Comparison of ENCODE assay signal across 13 mouse cellular contexts in the genomic region with DNA sequence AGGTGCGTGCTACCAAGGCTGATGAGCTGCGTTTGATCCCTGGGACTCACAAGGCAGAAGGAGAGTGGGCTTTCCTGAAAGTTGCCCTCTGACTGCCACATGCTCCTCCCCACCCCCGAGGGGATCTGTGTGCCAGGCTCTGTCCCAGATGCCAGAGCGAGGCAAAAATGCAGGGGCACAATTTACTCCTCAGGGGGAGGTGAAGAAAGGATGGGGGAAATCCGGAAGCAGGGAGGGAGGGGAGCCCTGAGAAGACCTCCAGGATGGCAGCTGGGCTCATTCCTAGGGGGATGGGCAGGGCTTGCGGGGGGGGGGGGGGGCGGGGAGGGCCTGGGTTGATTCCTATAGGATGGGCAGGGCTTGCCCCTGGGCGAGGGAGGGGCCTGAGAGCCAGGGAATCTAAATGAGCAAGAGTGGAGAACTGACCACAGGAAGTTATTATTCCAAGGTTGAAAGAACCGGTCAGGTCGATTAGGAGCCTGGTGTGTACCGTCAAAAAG.
DNase-seq lines count a peak whose midpoint lies in the region; ATAC-seq and TF ChIP-seq lines count a peak whose summit lies in the region.
"Had no signal": no experiment of that assay in that cellular context is flagged by ENCODE, and none has a peak within 500 bp of the region (broad histone marks: within the 10 kb centered on the region; RNA-seq: fewer than 3 reads in every experiment).

No protein-coding gene starts in this region.

- no peak overlapping the region for H3K4me3 ChIP-seq in heart, embryonic 13.5 days
- H3K4me3 ChIP-seq in midbrain, embryonic 12.5 days: no peak overlapping the region
- no peak overlapping the region for H3K4me3 ChIP-seq in midbrain, postnatal 0 days (ENCODE audit: low read depth, low read length)
- H3K4me3 ChIP-seq in stomach, embryonic 16.5 days (replicated peaks; ENCODE audit: low read length): no peak overlapping the region
- H3K4me3 ChIP-seq in liver, embryonic 12.5 days: no peak overlapping the region

- H3K27me3 ChIP-seq in heart, embryonic 13.5 days (replicated peaks): no peaks in the 10 kb centered on the region
- no peaks in the 10 kb centered on the region for H3K27me3 ChIP-seq in midbrain, embryonic 12.5 days
- no peaks in the 10 kb centered on the region for H3K27me3 ChIP-seq in midbrain, postnatal 0 days (ENCODE audit: insufficient read depth, low read length)
- no peaks in the 10 kb centered on the region for H3K27me3 ChIP-seq in stomach, embryonic 16.5 days (ENCODE audit: control insufficient read depth, insufficient read depth, low read length)
- no peaks in the 10 kb centered on the region for H3K27me3 ChIP-seq in liver, embryonic 12.5 days (replicated peaks)

- TF ChIP-seq CTCF in midbrain, postnatal 0 days (IDR thresholded peaks at IDR 0.05): no peak

- DNase-seq in heart, postnatal 10 days: no peak
- DNase-seq in midbrain, postnatal 0 days (ENCODE audit: low spot score): no peak
- peak; percentile 47 for DNase-seq in embryo, embryonic 11 days
- DNase-seq in ovary, adult 18-20 months (ENCODE audit: low spot score): no peak
- DNase-seq: cerebellum, postnatal 36 days; kidney, postnatal 36 days; layer of hippocampus, postnatal 36 days; lung, adult 2 months; thymus, adult 2 months had no signal

- no peak overlapping the region for H3K27ac ChIP-seq in heart, embryonic 13.5 days (replicated peaks)
- H3K27ac ChIP-seq in midbrain, embryonic 12.5 days (replicated peaks): no peak overlapping the region
- H3K27ac ChIP-seq in midbrain, postnatal 0 days (ENCODE audit: low read depth, low read length): no peak overlapping the region
- no peak overlapping the region for H3K27ac ChIP-seq in stomach, embryonic 16.5 days (ENCODE audit: low read length)
- H3K27ac ChIP-seq in liver, embryonic 12.5 days: no peak overlapping the region

- no peak overlapping the region for H3K4me2 ChIP-seq in heart, embryonic 13.5 days
- no peak overlapping the region for H3K4me2 ChIP-seq in midbrain, embryonic 12.5 days (replicated peaks)
- H3K4me2 ChIP-seq in midbrain, postnatal 0 days (ENCODE audit: low read depth, low read length, poor library complexity, severe bottlenecking): no peak overlapping the region
- no peak overlapping the region for H3K4me2 ChIP-seq in stomach, embryonic 16.5 days (ENCODE audit: low read depth, low read length)
- no peak overlapping the region for H3K4me2 ChIP-seq in liver, embryonic 12.5 days

- WGBS in heart, embryonic 13.5 days: 34% methylated on average over 9 of the region's 11 CpGs
- 33% methylated on average over 9 of the region's 11 CpGs for WGBS in midbrain, embryonic 12.5 days
- WGBS in midbrain, postnatal 0 days: 36% methylated on average over 9 of the region's 11 CpGs
- 32% methylated on average over 9 of the region's 11 CpGs for WGBS in stomach, embryonic 16.5 days
- WGBS in liver, embryonic 12.5 days (ENCODE audit: insufficient replicate concordance): 47% methylated on average over 9 of the region's 11 CpGs

- intact Hi-C loops in heart, postnatal 10 days (cut with DNase I): no loop called here

- H3K36me3 ChIP-seq in heart, embryonic 13.5 days: no peaks in the 10 kb centered on the region
- H3K36me3 ChIP-seq in midbrain, embryonic 12.5 days: no peaks in the 10 kb centered on the region
- no peaks in the 10 kb centered on the region for H3K36me3 ChIP-seq in midbrain, postnatal 0 days (ENCODE audit: insufficient read depth, low read length)
- H3K36me3 ChIP-seq in stomach, embryonic 16.5 days (ENCODE audit: control insufficient read depth, insufficient read depth, low read length): no peaks in the 10 kb centered on the region
- H3K36me3 ChIP-seq in liver, embryonic 12.5 days: no peaks in the 10 kb centered on the region

- H3K9ac ChIP-seq in heart, embryonic 13.5 days: peak overlapping the region; percentile 52; the same call in 1 of the 2 replicates
- H3K9ac ChIP-seq in midbrain, embryonic 12.5 days (replicated peaks): no peak overlapping the region
- no peak overlapping the region for H3K9ac ChIP-seq in midbrain, postnatal 0 days (replicated peaks; ENCODE audit: low read length, poor library complexity, severe bottlenecking)
- no peak overlapping the region for H3K9ac ChIP-seq in stomach, embryonic 16.5 days (ENCODE audit: low read length)
- H3K9ac ChIP-seq in liver, embryonic 12.5 days: no peak overlapping the region

- ATAC-seq in heart, embryonic 13.5 days (ENCODE audit: extremely low read depth, insufficient number of reproducible peaks, low FRiP score, low TSS enrichment): no peak; the same call in 1 of the 2 replicates
- peak; percentile 56 for ATAC-seq in midbrain, embryonic 12.5 days (ENCODE audit: low FRiP score, low read depth)
- ATAC-seq in midbrain, postnatal 0 days (ENCODE audit: low FRiP score): no peak
- ATAC-seq in stomach, embryonic 16.5 days (ENCODE audit: insufficient read depth, low FRiP score): 0 out of 2 replicates have a peak, but pooled peaks have one; percentile 29
- no peak for ATAC-seq in liver, embryonic 12.5 days

- peaks cover 16% of the 10 kb centered on the region for H3K4me1 ChIP-seq in heart, embryonic 13.5 days
- H3K4me1 ChIP-seq in midbrain, embryonic 12.5 days: peaks cover 9% of the 10 kb centered on the region
- no peaks in the 10 kb centered on the region for H3K4me1 ChIP-seq in midbrain, postnatal 0 days (ENCODE audit: insufficient read depth, low read length)
- H3K4me1 ChIP-seq in stomach, embryonic 16.5 days (ENCODE audit: control insufficient read depth, insufficient read depth, low read length): 0 out of 2 replicates have a peak, but pooled peaks cover 2% of the 10 kb centered on the region
- H3K4me1 ChIP-seq in liver, embryonic 12.5 days: peaks cover 25% of the 10 kb centered on the region

- no peaks in the 10 kb centered on the region for H3K9me3 ChIP-seq in heart, embryonic 13.5 days
- no peaks in the 10 kb centered on the region for H3K9me3 ChIP-seq in midbrain, embryonic 12.5 days
- H3K9me3 ChIP-seq in midbrain, postnatal 0 days (ENCODE audit: low read length): no peaks in the 10 kb centered on the region
- H3K9me3 ChIP-seq in stomach, embryonic 16.5 days (replicated peaks; ENCODE audit: control insufficient read depth, low read length): no peaks in the 10 kb centered on the region
- H3K9me3 ChIP-seq in liver, embryonic 12.5 days (replicated peaks): no peaks in the 10 kb centered on the region

Comparison
In these comparisons a context has a peak if more than half of its experiments do, and no peak if none do; other contexts are left out.
1. ATAC-seq: peak in midbrain, embryonic 12.5 days (single experiment) and stomach, embryonic 16.5 days (single experiment); none in heart, embryonic 13.5 days (single experiment), midbrain, postnatal 0 days (single experiment) and liver, embryonic 12.5 days (single experiment).